ENCODE assay signal across 29 mouse cellular contexts in the genomic region with DNA sequence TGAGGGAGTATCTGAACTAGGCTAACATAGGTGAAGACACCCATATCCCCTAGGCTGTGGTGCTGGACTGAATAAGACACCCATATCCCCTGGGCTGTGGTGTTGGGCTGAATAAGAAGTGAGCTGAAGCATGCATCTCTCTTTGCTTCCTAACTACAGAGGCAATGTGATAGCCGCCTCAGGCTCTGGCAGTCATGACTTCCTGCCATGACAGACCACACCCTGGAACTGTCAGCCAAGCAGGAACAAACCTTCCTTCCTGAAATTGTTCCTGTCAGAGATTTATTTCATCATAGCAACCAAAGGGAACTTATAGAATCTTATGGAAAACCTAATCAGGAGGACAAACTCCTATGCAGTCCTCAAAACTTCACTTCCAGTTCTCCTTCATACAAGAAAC. TPM values are rescaled to one million over a fixed set of nuclear protein-coding genes. Genes with fewer than 3 reads are reported as not detected.
A peak's percentile ranks its signal among the peaks of the same experiment; 100 is the strongest.
DNase-seq lines count a peak whose midpoint lies in the region; ATAC-seq and TF ChIP-seq lines count a peak whose summit lies in the region.
"Had no signal": no experiment of that assay in that cellular context is flagged by ENCODE, and none has a peak within 500 bp of the region (broad histone marks: within the 10 kb centered on the region; RNA-seq: fewer than 3 reads in every experiment).

No protein-coding gene starts in this region.

- TF ChIP-seq CTCF in bone marrow macrophage, adult 2 months (IDR thresholded peaks at IDR 0.05; ENCODE audit: low read depth, low read length) = no peak

- no peaks in the 10 kb centered on the region for H3K9me3 ChIP-seq in heart, embryonic 13.5 days
- no peaks in the 10 kb centered on the region for H3K9me3 ChIP-seq in midbrain, embryonic 13.5 days
- H3K9me3 ChIP-seq: hindbrain, embryonic 10.5 days; hindbrain, embryonic 15.5 days; kidney, embryonic 15.5 days; limb, embryonic 10.5 days; limb, embryonic 15.5 days; midbrain, embryonic 15.5 days had no signal

- DNase-seq in heart, adult 9 months (ENCODE audit: low spot score in 2 of 2) = no peak
- DNase-seq in 416B (ENCODE audit: low read depth) = peak; percentile 38
- peak; percentile 65 for DNase-seq in lung, postnatal 36 days
- no peak for DNase-seq in layer of hippocampus, adult 11-12 months (ENCODE audit: low spot score)
- no peak for DNase-seq in thymus, postnatal 14 days
- DNase-seq: adrenal gland, adult 2 months; adrenal gland, postnatal 36 days; B cell, adult 2 months; cerebellum, adult 11 months; cerebellum, adult 9-10 months; cerebellum, postnatal 36 days; heart, postnatal 10 days; kidney, adult 11 months; kidney, postnatal 36 days; right cerebral cortex, postnatal 25 days had no signal

- peaks cover 5% of the 10 kb centered on the region for H3K4me1 ChIP-seq in heart, embryonic 13.5 days
- H3K4me1 ChIP-seq in bone marrow macrophage, adult 2 months (ENCODE audit: control insufficient read depth, insufficient read depth, low read length) = peaks cover 19% of the 10 kb centered on the region
- peaks cover 5% of the 10 kb centered on the region for H3K4me1 ChIP-seq in midbrain, embryonic 13.5 days (replicated peaks)
- H3K4me1 ChIP-seq: hindbrain, embryonic 15.5 days; midbrain, embryonic 15.5 days had no signal

- H3K4me3 ChIP-seq in heart, embryonic 13.5 days = no peak overlapping the region
- no peak overlapping the region for H3K4me3 ChIP-seq in bone marrow macrophage, adult 2 months (ENCODE audit: insufficient read depth, low read length)
- H3K4me3 ChIP-seq in midbrain, embryonic 13.5 days (replicated peaks) = no peak overlapping the region
- H3K4me3 ChIP-seq: hindbrain, embryonic 10.5 days; hindbrain, embryonic 15.5 days; kidney, embryonic 15.5 days; limb, embryonic 10.5 days; limb, embryonic 15.5 days; midbrain, embryonic 15.5 days had no signal

- H3K9ac ChIP-seq in heart, embryonic 13.5 days = no peak overlapping the region
- no peak overlapping the region for H3K9ac ChIP-seq in midbrain, embryonic 13.5 days (replicated peaks)
- H3K9ac ChIP-seq: hindbrain, embryonic 15.5 days; kidney, embryonic 15.5 days; limb, embryonic 15.5 days; liver, embryonic 14.5 days; midbrain, embryonic 15.5 days had no signal

- no peaks in the 10 kb centered on the region for H3K36me3 ChIP-seq in heart, embryonic 13.5 days
- H3K36me3 ChIP-seq in midbrain, embryonic 13.5 days = no peaks in the 10 kb centered on the region
- H3K36me3 ChIP-seq: hindbrain, embryonic 10.5 days; hindbrain, embryonic 15.5 days; kidney, embryonic 15.5 days; limb, embryonic 15.5 days; midbrain, embryonic 15.5 days had no signal

- no peak for ATAC-seq in heart, embryonic 13.5 days (ENCODE audit: extremely low read depth, insufficient number of reproducible peaks, low FRiP score, low TSS enrichment)
- ATAC-seq in midbrain, embryonic 13.5 days = no peak
- ATAC-seq: activated CD4-positive, CD25-positive, alpha-beta regulatory T cell, adult 4 months; forebrain, embryonic 14.5 days; inflammation-experienced regulatory T-cells, adult 6 months; midbrain, embryonic 15.5 days had no signal

- TF ChIP-seq POLR2A in bone marrow macrophage, adult 2 months (IDR thresholded peaks at IDR 0.05; ENCODE audit: borderline replicate concordance, low read depth, low read length) = no peak

- H3K4me2 ChIP-seq in heart, embryonic 13.5 days = no peak overlapping the region
- no peak overlapping the region for H3K4me2 ChIP-seq in midbrain, embryonic 13.5 days (replicated peaks)
- H3K4me2 ChIP-seq: heart, embryonic 11.5 days; hindbrain, embryonic 15.5 days; kidney, embryonic 15.5 days; limb, embryonic 15.5 days; midbrain, embryonic 15.5 days had no signal

- 59% methylated on average over 1 of the region's 1 CpGs for WGBS in heart, embryonic 13.5 days
- 88% methylated on average over 1 of the region's 1 CpGs for WGBS in midbrain, embryonic 13.5 days

- H3K27me3 ChIP-seq in heart, embryonic 13.5 days (replicated peaks) = no peaks in the 10 kb centered on the region
- no peaks in the 10 kb centered on the region; the same call in 1 of the 2 replicates for H3K27me3 ChIP-seq in midbrain, embryonic 13.5 days
- H3K27me3 ChIP-seq: hindbrain, embryonic 15.5 days; kidney, embryonic 15.5 days; limb, embryonic 15.5 days; midbrain, embryonic 15.5 days had no signal

- peak overlapping the region; percentile 9; the same call in 1 of the 2 replicates for H3K27ac ChIP-seq in heart, embryonic 13.5 days (replicated peaks)
- H3K27ac ChIP-seq in bone marrow macrophage, adult 2 months (ENCODE audit: insufficient read depth, low read depth, low read length) = peak overlapping the region; percentile 55
- no peak overlapping the region for H3K27ac ChIP-seq in midbrain, embryonic 13.5 days
- H3K27ac ChIP-seq: hindbrain, embryonic 10.5 days; hindbrain, embryonic 15.5 days; kidney, embryonic 15.5 days; limb, embryonic 10.5 days; limb, embryonic 15.5 days; liver, embryonic 14.5 days; midbrain, embryonic 15.5 days had no signal

RNA-seq across cellular contexts. Expression of gene Nr2f6, which starts 6.5 kb away (rescaled TPM):
- 36.6 and 40.9 TPM in 2 replicates for polyA plus RNA-seq in heart, embryonic 13.5 days (2015; fragmentation: Nextera tagmentation; extraction: Ambion mirVana)
- polyA plus RNA-seq in bone marrow macrophage, adult 2 months (2012; ENCODE audit: insufficient read depth, insufficient read length, missing spikeins) = 20.2 and 23.9 TPM in 2 replicates
- 17.0 and 21.7 TPM in 2 replicates for polyA plus RNA-seq in midbrain, embryonic 13.5 days (2015; fragmentation: Nextera tagmentation; extraction: Ambion mirVana)

RNA-seq across cellular contexts. Expression of gene Ushbp1, which starts 7.3 kb away (rescaled TPM):
- polyA plus RNA-seq in heart, embryonic 13.5 days (2015; fragmentation: Nextera tagmentation; extraction: Ambion mirVana) = 9.2 and 10.2 TPM in 2 replicates
- polyA plus RNA-seq in bone marrow macrophage, adult 2 months (2012; ENCODE audit: insufficient read depth, insufficient read length, missing spikeins) = 0.21 TPM in 1 of 2 replicates, not detected in the other
- polyA plus RNA-seq in midbrain, embryonic 13.5 days (2015; fragmentation: Nextera tagmentation; extraction: Ambion mirVana) = 4.8 and 5.4 TPM in 2 replicates

RNA-seq across cellular contexts. Expression of gene Babam1, which starts 8.4 kb away (rescaled TPM):
- polyA plus RNA-seq in heart, embryonic 13.5 days (2015; fragmentation: Nextera tagmentation; extraction: Ambion mirVana) = 89.7 and 91.8 TPM in 2 replicates
- polyA plus RNA-seq in bone marrow macrophage, adult 2 months (2012; ENCODE audit: insufficient read depth, insufficient read length, missing spikeins) = 75.8 and 89.1 TPM in 2 replicates
- polyA plus RNA-seq in midbrain, embryonic 13.5 days (2015; fragmentation: Nextera tagmentation; extraction: Ambion mirVana) = 83.7 and 96.9 TPM in 2 replicates

RNA-seq across cellular contexts. Expression of gene Ocel1, which starts 17.2 kb away (rescaled TPM):
- 4.3 and 4.4 TPM in 2 replicates for polyA plus RNA-seq in heart, embryonic 13.5 days (2015; fragmentation: Nextera tagmentation; extraction: Ambion mirVana)
- 18.5 and 23.5 TPM in 2 replicates for polyA plus RNA-seq in bone marrow macrophage, adult 2 months (2012; ENCODE audit: insufficient read depth, insufficient read length, missing spikeins)
- 4.9 and 5.3 TPM in 2 replicates for polyA plus RNA-seq in midbrain, embryonic 13.5 days (2015; fragmentation: Nextera tagmentation; extraction: Ambion mirVana)

RNA-seq across cellular contexts. Expression of gene Ankle1, which starts 17.5 kb away (rescaled TPM):
- 27.6 and 29.4 TPM in 2 replicates for polyA plus RNA-seq in heart, embryonic 13.5 days (2015; fragmentation: Nextera tagmentation; extraction: Ambion mirVana)
- polyA plus RNA-seq in bone marrow macrophage, adult 2 months (2012; ENCODE audit: insufficient read depth, insufficient read length, missing spikeins) = 9.8 and 14.0 TPM in 2 replicates
- polyA plus RNA-seq in midbrain, embryonic 13.5 days (2015; fragmentation: Nextera tagmentation; extraction: Ambion mirVana) = 14.9 and 16.1 TPM in 2 replicates

Comparison
In these comparisons a context has a peak if more than half of its experiments do, and no peak if none do; other contexts are left out.
1. DNase-seq: peak in 416B (single experiment) and lung, postnatal 36 days (single experiment); none in heart, adult 9 months (0 of 2), layer of hippocampus, adult 11-12 months (single experiment) and thymus, postnatal 14 days (single experiment).